Mouse (Mus musculus): Measurements from ENCODE around the gene Syne3. TPM values are rescaled to one million over a fixed set of nuclear protein-coding genes. Genes with fewer than 3 reads are reported as not detected.

Syne3 gene
- total RNA-seq (2012; rRNA removed) (4.9 and 7.9 TPM in 2 replicates), polyA plus RNA-seq (2012; ENCODE audit: insufficient read depth in 1 of 2, insufficient read length in 2 of 2, low read depth in 1 of 2, low replicate concordance in 2 of 2, missing spikeins in 1 of 2) (10 to 100 TPM in 1 of 2 experiments, not detected in 1; 10.7 TPM)

- Histone ChIP-seq H3K79me2 (ENCODE audit: control insufficient read depth, insufficient read depth, low read length, poor library complexity) (peaks cover 19% of the 10 kb centered on the region), H3K4me1 (ENCODE audit: control insufficient read depth in 1 of 2, insufficient read depth in 2 of 2, low read length in 2 of 2) (peaks cover 16 to 51% of the 10 kb centered on the region in 2 experiments), H3K36me3 (ENCODE audit: control insufficient read depth in 1 of 2, insufficient read depth in 2 of 2, low read length in 2 of 2) (peaks cover 0 to 34% of the 10 kb centered on the region in 2 experiments; a peak in 2 of 4 replicates), H3K4me3 (ENCODE audit: control insufficient read depth in 1 of 2, insufficient read depth in 1 of 2, low read depth in 2 of 2, low read length in 2 of 2) (peak within 1 kb of the TSS; percentile 86 to 93), H3K27ac (ENCODE audit: control insufficient read depth, low read depth, low read length) (peak within 1 kb of the TSS; percentile 74), H3K27me3 (ENCODE audit: control insufficient read depth in 1 of 2, insufficient read depth in 2 of 2, low read length in 2 of 2) (no peaks in the 10 kb centered on the region), H3K9ac (ENCODE audit: control insufficient read depth, low read depth, low read length, poor library complexity, severe bottlenecking) (peak within 1 kb of the TSS; percentile 92), H3K9me3 (replicated peaks; ENCODE audit: insufficient read depth, low read length) (no peaks in the 10 kb centered on the region)
- no peak for TF ChIP-seq EP300 (IDR thresholded peaks at IDR 0.05; ENCODE audit: low read depth in 1 of 2, low read length in 2 of 2)
- TF ChIP-seq POLR2AphosphoS2 (IDR thresholded peaks at IDR 0.05; ENCODE audit: low read length) = peak; percentile 46; the same call in 1 of the 2 replicates
- TF ChIP-seq ZMIZ1 (IDR thresholded peaks at IDR 0.05; ENCODE audit: low read depth, low read length) = peak; percentile 6; the same call in 1 of the 2 replicates
- peak; percentile 43 for TF ChIP-seq NELFE (IDR thresholded peaks at IDR 0.05; ENCODE audit: low read depth, low read length)
- TF ChIP-seq NRF1 (IDR thresholded peaks at IDR 0.05; ENCODE audit: insufficient read depth, low read depth, low read length, poor library complexity, severe bottlenecking) = 0 out of 2 replicates have a peak, but pooled peaks have one; percentile 17
- no peak for TF ChIP-seq CHD1 (IDR thresholded peaks at IDR 0.05; ENCODE audit: low read depth, low read length)
- TF ChIP-seq POLR2A (IDR thresholded peaks at IDR 0.05; ENCODE audit: control insufficient read depth in 1 of 2, insufficient read depth in 1 of 2, low read depth in 1 of 2, low read length in 2 of 2, poor library complexity in 1 of 2) = peak; percentile 48 to 54; a peak in 3 of 4 replicates
- TF ChIP-seq CHD2 (IDR thresholded peaks at IDR 0.05; ENCODE audit: low read length) = no peak
- TF ChIP-seq KAT2A (conservative IDR thresholded peaks at IDR 0.05; ENCODE audit: low read depth, low read length) = no peak
- peak; percentile 34 for TF ChIP-seq TCF12 (IDR thresholded peaks at IDR 0.05; ENCODE audit: low read depth, low read length)
- TF ChIP-seq USF1 (IDR thresholded peaks at IDR 0.05; ENCODE audit: low read depth, low read length) = peak; percentile 28; the same call in 1 of the 2 replicates
- TF ChIP-seq GABPA (IDR thresholded peaks at IDR 0.05; ENCODE audit: low read depth, low read length) = no peak
- 0 out of 2 replicates have a peak, but pooled peaks have one; percentile 20 for TF ChIP-seq TBP (IDR thresholded peaks at IDR 0.05; ENCODE audit: low read depth, low read length)
- TF ChIP-seq MXI1 (IDR thresholded peaks at IDR 0.05; ENCODE audit: low read depth, low read length) = peak; percentile 75
- TF ChIP-seq SIN3A (IDR thresholded peaks at IDR 0.05; ENCODE audit: low read length) = peak; percentile 77
- no peak for TF ChIP-seq GATA1 (IDR thresholded peaks at IDR 0.05; ENCODE audit: low read depth, low read length)
- peak; percentile 91 for DNase-seq (ENCODE audit: low read depth, low spot score)
Measured at GRCm38 (mm10) chr12:105009370-105010212, at the start of gene Syne3. Syne3 (minus strand) TSS chr12:105009809.

GRCm38 (mm10) chr12:105055308-105055707 lies 45.7 kb upstream of the Syne3 start:
- no peak overlapping the region for H3K9ac ChIP-seq (ENCODE audit: control insufficient read depth, low read depth, low read length, poor library complexity, severe bottlenecking)
- H3K79me2 ChIP-seq (ENCODE audit: control insufficient read depth, insufficient read depth, low read length, poor library complexity) = no peaks in the 10 kb centered on the region
- no peaks in the 10 kb centered on the region for H3K36me3 ChIP-seq (ENCODE audit: control insufficient read depth in 1 of 2, insufficient read depth in 2 of 2, low read length in 2 of 2)
- no peak for DNase-seq (ENCODE audit: low read depth, low spot score)
- no peaks in the 10 kb centered on the region for H3K4me1 ChIP-seq (ENCODE audit: control insufficient read depth in 1 of 2, insufficient read depth in 2 of 2, low read length in 2 of 2)
- no peaks in the 10 kb centered on the region for H3K9me3 ChIP-seq (replicated peaks; ENCODE audit: insufficient read depth, low read length)
- no peak overlapping the region for H3K4me3 ChIP-seq (ENCODE audit: control insufficient read depth in 1 of 2, insufficient read depth in 1 of 2, low read depth in 2 of 2, low read length in 2 of 2)
- no peaks in the 10 kb centered on the region for H3K27me3 ChIP-seq (ENCODE audit: control insufficient read depth in 1 of 2, insufficient read depth in 2 of 2, low read length in 2 of 2)
- no peak for TF ChIP-seq GATA1 (IDR thresholded peaks at IDR 0.05; ENCODE audit: low read depth, low read length)
- no peak for TF ChIP-seq NRF1 (IDR thresholded peaks at IDR 0.05; ENCODE audit: insufficient read depth, low read depth, low read length, poor library complexity, severe bottlenecking)
- TF ChIP-seq SMC3 (IDR thresholded peaks at IDR 0.05; ENCODE audit: low read depth, low read length) = no peak
- no peak for TF ChIP-seq MAZ (IDR thresholded peaks at IDR 0.05; ENCODE audit: low read depth, low read length)
- no peak for TF ChIP-seq MXI1 (IDR thresholded peaks at IDR 0.05; ENCODE audit: low read depth, low read length)
- TF ChIP-seq MYB (IDR thresholded peaks at IDR 0.05; ENCODE audit: low read depth, low read length) = no peak
- no peak for TF ChIP-seq MAFK (IDR thresholded peaks at IDR 0.05; ENCODE audit: borderline replicate concordance, low read depth, low read length)
- no peak for TF ChIP-seq MYC (IDR thresholded peaks at IDR 0.05; ENCODE audit: low read depth, low read length)
- TF ChIP-seq NELFE (IDR thresholded peaks at IDR 0.05; ENCODE audit: low read depth, low read length) = no peak
- TF ChIP-seq ZNF384 (IDR thresholded peaks at IDR 0.05; ENCODE audit: low read depth, low read length) = no peak
- no peak overlapping the region for H3K27ac ChIP-seq (ENCODE audit: control insufficient read depth, low read depth, low read length)
